Mouse (Mus musculus): ENCODE measurements around the gene Dbndd2. TPM values are rescaled to one million over a fixed set of nuclear protein-coding genes. Genes with fewer than 3 reads are reported as not detected.

Gene Dbndd2
- total and polyA plus RNA-seq, 2 experiments from 2014 or later = 17.6 to 21.7 TPM

- Histone ChIP-seq H3K4me2 (ENCODE audit: low read depth) (no peak overlapping the region), H3K27ac (ENCODE audit: low read depth, low read length) (no peak overlapping the region), H3K9ac (no peak overlapping the region), H3K27me3 (ENCODE audit: insufficient read depth, low read length) (no peaks in the 10 kb centered on the region), H3K9me3 (ENCODE audit: low read length) (no peaks in the 10 kb centered on the region), H3K36me3 (ENCODE audit: insufficient read depth) (no peaks in the 10 kb centered on the region), H3K4me1 (ENCODE audit: insufficient read depth) (no peaks in the 10 kb centered on the region), H3K4me3 (ENCODE audit: low read depth, low read length) (no peak overlapping the region)
- ATAC-seq (no peak), DNase-seq (no peak)
- WGBS = 84% methylated on average over 14 of the region's 14 CpGs
- TF ChIP-seq CTCF (IDR thresholded peaks at IDR 0.05; ENCODE audit: low read depth) = no peak
These were observed 32.7 kb upstream of the Dbndd2 start for GRCm38 (mm10) chr2:164453047-164453757.

- no peak for ATAC-seq
- 76% methylated on average over 7 of the region's 7 CpGs for WGBS
These were observed 31.9 kb upstream of the Dbndd2 start for GRCm38 (mm10) chr2:164453887-164454500.

GRCm38 (mm10) chr2:164454846-164455245, 31.1 kb upstream of the Dbndd2 start:
- Histone ChIP-seq H3K27ac (ENCODE audit: low read depth, low read length) (no peak overlapping the region), H3K4me1 (ENCODE audit: insufficient read depth) (no peaks in the 10 kb centered on the region), H3K4me2 (ENCODE audit: low read depth) (no peak overlapping the region), H3K36me3 (ENCODE audit: insufficient read depth) (no peaks in the 10 kb centered on the region), H3K9ac (no peak overlapping the region), H3K27me3 (ENCODE audit: insufficient read depth, low read length) (no peaks in the 10 kb centered on the region), H3K4me3 (ENCODE audit: low read depth, low read length) (no peak overlapping the region), H3K9me3 (ENCODE audit: low read length) (no peaks in the 10 kb centered on the region)
- TF ChIP-seq CTCF (IDR thresholded peaks at IDR 0.05; ENCODE audit: low read depth) = no peak
- WGBS = 70% methylated on average over 10 of the region's 10 CpGs
- no peak for ATAC-seq
- DNase-seq = no peak

More at GRCm38 (mm10) chr2:164453887-164454500, 31.9 kb upstream of the Dbndd2 start:
- Histone ChIP-seq H3K27me3 (ENCODE audit: insufficient read depth, low read length) (no peaks in the 10 kb centered on the region), H3K36me3 (ENCODE audit: insufficient read depth) (no peaks in the 10 kb centered on the region), H3K27ac (ENCODE audit: low read depth, low read length) (no peak overlapping the region), H3K9ac (no peak overlapping the region), H3K4me3 (ENCODE audit: low read depth, low read length) (no peak overlapping the region), H3K4me2 (ENCODE audit: low read depth) (no peak overlapping the region), H3K9me3 (ENCODE audit: low read length) (no peaks in the 10 kb centered on the region), H3K4me1 (ENCODE audit: insufficient read depth) (no peaks in the 10 kb centered on the region)
- no peak for DNase-seq
- TF ChIP-seq CTCF (IDR thresholded peaks at IDR 0.05; ENCODE audit: low read depth) = no peak

GRCm38 (mm10) chr2:164455421-164456190, 30.3 kb upstream of the Dbndd2 start:
- TF ChIP-seq CTCF (IDR thresholded peaks at IDR 0.05; ENCODE audit: low read depth) = no peak
- Histone ChIP-seq H3K36me3 (ENCODE audit: insufficient read depth) (no peaks in the 10 kb centered on the region), H3K27ac (ENCODE audit: low read depth, low read length) (no peak overlapping the region), H3K9ac (no peak overlapping the region), H3K27me3 (ENCODE audit: insufficient read depth, low read length) (no peaks in the 10 kb centered on the region), H3K4me3 (ENCODE audit: low read depth, low read length) (no peak overlapping the region), H3K9me3 (ENCODE audit: low read length) (no peaks in the 10 kb centered on the region), H3K4me2 (ENCODE audit: low read depth) (no peak overlapping the region), H3K4me1 (ENCODE audit: insufficient read depth) (no peaks in the 10 kb centered on the region)
- ATAC-seq (no peak), DNase-seq (no peak)
- WGBS = 74% methylated on average over 6 of the region's 6 CpGs

- DNase-seq = no peak
- peak overlapping the region; percentile 45; the same call in 1 of the 2 replicates for H3K9ac ChIP-seq
- no peak overlapping the region for H3K27ac ChIP-seq (ENCODE audit: low read depth, low read length)
- no peaks in the 10 kb centered on the region for H3K27me3 ChIP-seq (ENCODE audit: insufficient read depth, low read length)
- no peaks in the 10 kb centered on the region for H3K4me1 ChIP-seq (ENCODE audit: insufficient read depth)
- WGBS = 100% methylated on average over 1 of the region's 1 CpGs
- H3K9me3 ChIP-seq (ENCODE audit: low read length) = no peaks in the 10 kb centered on the region
- peak overlapping the region; percentile 37 for H3K4me2 ChIP-seq (ENCODE audit: low read depth)
- H3K36me3 ChIP-seq (ENCODE audit: insufficient read depth) = no peaks in the 10 kb centered on the region
- TF ChIP-seq CTCF (IDR thresholded peaks at IDR 0.05; ENCODE audit: low read depth) = no peak
- no peak overlapping the region for H3K4me3 ChIP-seq (ENCODE audit: low read depth, low read length)
- no peak for ATAC-seq
These were observed 29.5 kb upstream of the Dbndd2 start for GRCm38 (mm10) chr2:164456413-164456812.

- Histone ChIP-seq H3K27me3 (ENCODE audit: insufficient read depth, low read length) (no peaks in the 10 kb centered on the region), H3K27ac (ENCODE audit: low read depth, low read length) (no peak within 1 kb of the TSS), H3K4me3 (ENCODE audit: low read depth, low read length) (peak within 1 kb of the TSS; percentile 24; the same call in 1 of the 2 replicates), H3K36me3 (ENCODE audit: insufficient read depth) (no peaks in the 10 kb centered on the region), H3K4me1 (ENCODE audit: insufficient read depth) (peaks cover 3% of the 10 kb centered on the region), H3K4me2 (ENCODE audit: low read depth) (peak within 1 kb of the TSS; percentile 37), H3K9ac (peak within 1 kb of the TSS; percentile 45), H3K9me3 (ENCODE audit: low read length) (no peaks in the 10 kb centered on the region)
- no peak for ATAC-seq
- TF ChIP-seq CTCF (IDR thresholded peaks at IDR 0.05; ENCODE audit: low read depth) = peak; percentile 43
- 3% methylated on average over 7 of the region's 7 CpGs for WGBS
- peak; percentile 34 for DNase-seq
These were observed 29.0 kb upstream of the Dbndd2 start, which contains the start of gene Sys1 for GRCm38 (mm10) chr2:164456864-164457300. Gene Sys1, plus strand, starts transcription at chr2:164456964.
